Mouse (Mus musculus): ENCODE measurements around the gene Evx2.

DNA sequence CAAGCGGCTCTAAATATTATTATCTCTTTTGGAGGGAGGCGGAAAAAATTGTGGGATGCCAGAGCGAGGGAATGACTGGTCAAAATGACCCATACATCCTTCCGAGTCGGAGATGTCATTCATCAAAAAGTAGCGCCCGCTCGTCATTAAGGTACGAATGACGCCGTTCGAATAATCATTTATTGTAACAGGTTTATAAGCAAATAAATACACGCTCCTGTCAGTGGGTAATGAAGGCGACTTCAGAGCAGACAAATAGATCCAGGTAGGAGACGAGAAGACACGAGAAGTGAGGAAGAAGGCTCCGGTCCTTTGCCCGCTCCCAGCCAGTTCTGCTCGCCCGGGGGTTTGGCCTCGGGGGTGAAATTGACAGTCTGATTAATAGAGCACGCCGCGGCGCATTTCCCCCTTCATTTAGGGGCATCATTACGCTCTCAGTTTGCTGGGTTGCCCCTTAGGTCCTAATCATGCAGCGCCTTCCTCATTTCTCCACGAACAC lies at the start of gene Evx2:
- TF ChIP-seq SIN3A (IDR thresholded peaks at IDR 0.05; ENCODE audit: low read length) (no peak), TCF12 (IDR thresholded peaks at IDR 0.05; ENCODE audit: low read depth, low read length) (no peak), CHD2 (IDR thresholded peaks at IDR 0.05; ENCODE audit: low read length) (no peak)
